Mouse (Mus musculus): ENCODE data around the gene Gtsf1.

Gtsf1 gene

GRCm38 (mm10) chr15:103358278-103359121, 71.8 kb downstream of the Gtsf1 start:
- in situ Hi-C loops (cut with MboI, MseI) = no loop called here

- in situ Hi-C loops (cut with MboI, MseI) = no loop called here
Observed at GRCm38 (mm10) chr15:103357817-103358216, 72.5 kb downstream of the Gtsf1 start.

DNA sequence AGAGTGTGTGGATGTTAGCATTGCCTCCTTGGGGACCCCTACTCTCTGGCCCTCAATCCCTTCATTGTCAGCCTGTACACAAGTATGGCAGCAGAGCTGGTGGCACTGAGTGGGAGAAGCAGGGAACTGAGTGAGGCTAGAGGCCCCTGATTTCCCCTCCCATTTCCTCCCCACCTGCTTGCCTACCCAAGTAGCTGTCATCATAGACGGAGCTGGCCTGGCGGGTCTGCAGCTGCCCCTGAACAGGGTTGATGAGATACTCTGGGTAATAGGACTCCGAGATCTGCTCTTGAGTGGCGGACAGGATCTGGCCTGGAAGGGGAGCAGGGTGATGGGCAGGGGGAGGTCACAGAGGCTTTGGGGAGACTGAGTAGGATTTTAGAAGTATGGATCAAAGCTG, 74.1 kb downstream of the Gtsf1 start:
- in situ Hi-C loops (cut with MboI, MseI) = no loop called here

DNA sequence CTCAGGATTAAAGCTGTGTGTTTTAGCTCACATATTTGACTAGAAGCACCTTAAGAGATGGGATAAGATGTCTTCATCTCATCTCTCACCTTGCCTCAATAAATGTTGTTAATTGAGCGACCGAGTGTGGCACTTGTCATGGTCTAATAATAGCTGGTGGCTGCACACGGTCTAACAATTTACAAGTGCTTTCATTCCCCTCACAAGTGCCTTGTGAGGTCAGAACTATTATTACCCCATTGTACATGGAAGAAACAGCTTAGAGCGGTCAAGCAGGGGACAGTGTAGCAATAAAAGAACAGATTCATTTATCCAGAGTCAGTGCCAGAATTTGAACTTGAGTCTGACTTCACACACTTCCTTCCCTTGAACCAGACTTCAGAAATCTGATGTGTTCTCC, 74.8 kb downstream of the Gtsf1 start:
- in situ Hi-C loops (cut with MboI, MseI) = no loop called here

GRCm38 (mm10) chr15:103354690-103355089, 75.6 kb downstream of the Gtsf1 start:
- in situ Hi-C loops (cut with MboI, MseI) = loop anchor here in 1 of 2 experiments (5.0 kb wide), 2 partner anchors 33 to 88 kb away; no protein-coding TSS in a partner anchor

DNA sequence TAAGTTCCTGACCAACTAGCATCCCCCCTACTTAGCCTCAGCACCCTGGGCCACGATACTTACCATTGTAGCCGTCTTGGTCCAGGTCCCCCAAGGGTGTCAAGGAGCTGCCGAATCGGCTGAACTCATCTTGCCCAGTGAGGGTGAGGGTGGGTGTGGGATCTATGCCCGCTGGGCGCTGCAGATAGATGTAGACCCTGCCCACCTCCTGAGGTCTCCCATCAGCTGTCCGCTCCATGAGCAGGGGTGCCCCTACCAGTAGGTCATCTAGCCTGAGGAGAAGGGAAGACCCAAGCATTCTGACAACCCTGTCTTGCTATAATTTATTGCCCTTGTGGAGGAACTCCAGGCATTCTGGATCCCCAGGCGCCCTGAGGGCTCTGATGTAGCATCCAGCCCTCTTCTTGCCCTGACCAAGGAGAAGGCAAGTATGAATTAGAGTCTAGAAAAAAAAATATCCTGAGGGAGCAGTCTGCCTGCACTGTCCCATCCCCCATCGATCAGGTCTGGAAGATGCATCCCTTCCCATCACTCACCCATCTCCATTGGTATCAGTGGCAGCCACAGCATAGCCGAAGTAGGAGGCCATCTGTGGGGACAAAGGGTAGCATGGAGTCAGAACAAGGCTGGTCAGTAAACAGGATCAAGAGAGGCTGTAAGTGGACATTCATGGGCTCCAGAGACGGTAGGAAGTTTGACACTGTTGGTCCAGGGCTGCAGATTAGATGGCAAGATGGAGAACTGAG, 76.6 kb downstream of the Gtsf1 start:
- in situ Hi-C loops (cut with MboI, MseI) = loop anchor here in 1 of 2 experiments (5.0 kb wide), 2 partner anchors 34 to 89 kb away; no protein-coding TSS in a partner anchor

DNA sequence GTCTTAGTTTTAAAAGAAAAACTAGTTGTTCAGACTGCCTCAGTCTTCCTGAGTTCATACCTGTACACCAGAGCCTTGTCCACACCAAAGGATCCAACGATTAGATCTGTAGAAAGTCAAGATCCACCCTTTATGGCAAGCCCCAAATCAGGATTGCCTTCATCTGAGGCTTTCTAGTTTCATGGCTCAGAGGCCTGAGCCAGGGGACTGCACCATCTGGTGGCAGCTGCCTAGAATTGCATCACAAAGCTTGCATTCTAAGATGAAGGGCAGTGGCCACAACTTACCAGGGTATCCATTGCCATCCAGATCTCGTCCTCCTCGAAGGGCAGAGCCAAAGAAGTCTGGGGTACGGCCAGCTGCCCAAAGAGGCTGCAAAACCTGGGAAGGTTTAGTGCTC, 77.4 kb downstream of the Gtsf1 start:
- in situ Hi-C loops (cut with MboI, MseI) = loop anchor here in 1 of 2 experiments (5.0 kb wide), 2 partner anchors 34 to 89 kb away; no protein-coding TSS in a partner anchor

Data from T-helper 17 cell (primary cell).